Mouse (Mus musculus) activated CD4-positive, CD25-positive, alpha-beta regulatory T cell (primary cell): Measurements from ENCODE around the gene Ppib. TPM values are rescaled to one million over a fixed set of nuclear protein-coding genes. Genes with fewer than 3 reads are reported as not detected.

Source experiments
- polyA plus RNA-seq, 2 experiments: library from polyadenylated mRNA; unstranded; fragments of 100-300 nt; shearing (Covaris generic); gene quantifications; one replicate each; pipeline ENCODE4 v1.2.1; 2017

Ppib gene
- 100 to 1,000 TPM; 349 to 508 TPM for polyA plus RNA-seq

DNA sequence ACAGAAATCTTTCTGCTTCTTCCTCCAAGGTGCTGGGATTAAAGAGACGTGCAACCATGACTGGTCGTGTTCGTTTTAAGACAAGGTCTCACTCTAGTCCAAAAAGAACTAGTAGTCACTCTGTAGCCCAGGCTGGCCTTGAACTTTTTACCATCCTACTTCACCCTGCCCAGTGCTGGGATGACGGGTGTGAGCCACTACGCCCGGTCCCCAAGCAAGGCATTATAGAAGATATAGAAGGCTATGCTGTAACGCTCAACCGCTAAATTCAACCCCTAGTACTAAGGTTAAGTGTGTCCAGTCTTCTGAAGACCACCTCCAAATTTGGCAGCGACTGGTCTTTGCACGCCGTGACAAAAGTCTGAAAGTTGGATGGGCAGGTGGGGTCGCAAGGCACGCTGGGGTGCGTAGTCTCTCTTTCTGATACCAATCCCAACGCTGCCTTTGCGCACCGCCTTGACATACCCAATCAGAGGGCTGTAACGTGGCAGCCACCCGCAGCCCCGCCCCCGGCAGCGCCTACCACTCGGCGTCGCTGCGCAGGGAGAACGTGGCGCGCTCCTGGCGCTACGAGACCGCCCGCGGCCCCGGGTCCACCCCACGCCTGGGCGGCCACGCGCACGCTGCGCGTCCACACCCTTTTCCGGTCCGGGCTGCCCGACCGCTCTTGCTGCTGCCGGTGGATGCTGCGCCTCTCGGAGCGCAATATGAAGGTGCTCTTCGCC is at the start of gene Ppib:
Gene Ppib (plus strand): TSS at position 640 of the 725 bp plus-strand sequence.

DNA sequence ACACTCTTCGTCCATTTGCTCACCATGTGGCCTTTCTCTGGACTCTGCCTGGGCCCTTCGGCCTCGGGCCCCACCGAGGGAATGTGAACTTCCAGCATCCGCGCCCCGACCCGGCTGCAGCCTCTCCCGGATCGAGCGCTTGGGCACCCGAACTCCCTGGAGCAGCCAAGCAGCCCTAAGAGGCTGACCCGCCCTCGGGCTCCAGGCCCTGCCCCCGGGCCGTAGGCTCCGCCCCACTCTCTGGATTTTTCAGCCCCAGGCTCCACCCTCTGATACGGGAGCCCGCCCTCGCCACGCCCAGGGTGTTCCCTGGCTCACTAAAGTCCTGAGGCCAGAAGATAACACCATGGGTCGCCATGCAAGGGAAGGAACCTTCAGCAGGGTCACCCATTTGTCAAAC is 9.6 kb downstream of the Ppib start, which contains the start of gene Snx22:
Gene Snx22 (minus strand): TSS at position 137 of the 400 bp plus-strand sequence.

Other genes starting within 250 kb of the Ppib start
- gene Zfp609, start 232.7 kb upstream of the Ppib start, polyA plus RNA-seq, result 1 to 10 TPM; 3.4 to 5.0 TPM
- gene Pclaf, start 170.0 kb upstream of the Ppib start, polyA plus RNA-seq, result 10 to 100 TPM; 30.4 to 48.5 TPM
- 10 to 100 TPM; 31.2 to 56.7 TPM for gene Trip4, start 151.4 kb upstream of the Ppib start, polyA plus RNA-seq
- 10 to 100 TPM; 31.0 to 37.3 TPM for gene Csnk1g1, start 151.3 kb upstream of the Ppib start, polyA plus RNA-seq
- 1 to 10 TPM; 1.4 to 1.7 TPM for gene Snx22, start 9.5 kb downstream of the Ppib start, polyA plus RNA-seq
- 10 to 100 TPM; 99.2 to 99.4 TPM for gene Snx1, start 66.4 kb downstream of the Ppib start, polyA plus RNA-seq
- gene Ciao2a, start 66.4 kb downstream of the Ppib start, polyA plus RNA-seq, result 100 to 1,000 TPM; 139 to 145 TPM
- 1 to 10 TPM; 1.0 to 1.2 TPM for gene Dapk2, start 98.0 kb downstream of the Ppib start, polyA plus RNA-seq